In genomic region chr10:88380002-88380401, GRCm38 (mm10) we compare ENCODE assay signal across 8 mouse cellular contexts. TPM values are rescaled to one million over a fixed set of nuclear protein-coding genes. Genes with fewer than 3 reads are reported as not detected.
DNase-seq lines count a peak whose midpoint lies in the region; ATAC-seq and TF ChIP-seq lines count a peak whose summit lies in the region.

No protein-coding gene starts in this region.

- H3K9me3 ChIP-seq in liver, embryonic 16.5 days (replicated peaks; ENCODE audit: control insufficient read depth, low read length): no peaks in the 10 kb centered on the region
- no peaks in the 10 kb centered on the region for H3K9me3 ChIP-seq in neural tube, embryonic 15.5 days (replicated peaks)

- peak; percentile 56; the same call in 1 of the 2 replicates for TF ChIP-seq EP300 in heart, adult 2 months (IDR thresholded peaks at IDR 0.05; ENCODE audit: insufficient read depth, low read depth, low read length)

- no peaks in the 10 kb centered on the region for H3K36me3 ChIP-seq in heart, adult 2 months (ENCODE audit: control insufficient read depth, insufficient read depth, low read length)
- no peaks in the 10 kb centered on the region for H3K36me3 ChIP-seq in liver, embryonic 16.5 days (ENCODE audit: control insufficient read depth, insufficient read depth)
- H3K36me3 ChIP-seq in neural tube, embryonic 15.5 days: no peaks in the 10 kb centered on the region

- ATAC-seq in liver, embryonic 16.5 days (ENCODE audit: low read depth): peak; percentile 74
- ATAC-seq in neural tube, embryonic 15.5 days (ENCODE audit: low FRiP score): peak; percentile 19; the same call in 1 of the 2 replicates

- no peak for TF ChIP-seq CTCF in heart, adult 2 months (IDR thresholded peaks at IDR 0.05)

- H3K4me3 ChIP-seq in heart, adult 2 months: peak overlapping the region; percentile 73
- peak overlapping the region; percentile 79 for H3K4me3 ChIP-seq in liver, embryonic 16.5 days (ENCODE audit: low read depth, low read length)
- H3K4me3 ChIP-seq in neural tube, embryonic 15.5 days (replicated peaks): peak overlapping the region; percentile 85

- TF ChIP-seq POLR2A in heart, adult 2 months (IDR thresholded peaks at IDR 0.05; ENCODE audit: insufficient read depth, low read depth, low read length): 0 out of 2 replicates have a peak, but pooled peaks have one; percentile 25

- peak overlapping the region; percentile 86 for H3K27ac ChIP-seq in heart, adult 2 months
- H3K27ac ChIP-seq in liver, embryonic 16.5 days (ENCODE audit: low read length): no peak overlapping the region; the same call in 1 of the 2 replicates
- H3K27ac ChIP-seq in neural tube, embryonic 15.5 days (replicated peaks): peak overlapping the region; percentile 87

- no peaks in the 10 kb centered on the region for H3K27me3 ChIP-seq in heart, adult 2 months (ENCODE audit: control insufficient read depth, insufficient read depth, low read length)
- H3K27me3 ChIP-seq in liver, embryonic 16.5 days (ENCODE audit: control insufficient read depth, insufficient read depth, low read depth, low read length): no peaks in the 10 kb centered on the region
- no peaks in the 10 kb centered on the region for H3K27me3 ChIP-seq in neural tube, embryonic 15.5 days (replicated peaks)

- intact Hi-C loops in heart, adult 2 months (cut with DNase I): no loop called here

- H3K4me1 ChIP-seq in heart, adult 2 months (ENCODE audit: control insufficient read depth, insufficient read depth, low read length): peaks cover 7% of the 10 kb centered on the region
- peaks cover 21% of the 10 kb centered on the region for H3K4me1 ChIP-seq in liver, embryonic 16.5 days (ENCODE audit: control insufficient read depth, low read depth, low read length)
- peaks cover 28% of the 10 kb centered on the region for H3K4me1 ChIP-seq in neural tube, embryonic 15.5 days

- WGBS in heart, adult 2 months: 3% methylated on average over 11 of the region's 11 CpGs
- under 1% methylated on average over 11 of the region's 11 CpGs for whole genome bisulfite sequencing in liver, embryonic 16.5 days (ENCODE audit: insufficient replicate concordance)
- 1% methylated on average over 11 of the region's 11 CpGs for WGBS in neural tube, embryonic 15.5 days

- peak; percentile 19 for DNase-seq in urinary bladder, postnatal 25 days (ENCODE audit: low spot score)
- no peak for DNase-seq in urinary bladder, postnatal 10 days (ENCODE audit: low spot score)
- DNase-seq in cerebellum, adult 9-11 months: peak; percentile 60
- peak; percentile 69 to 78 for DNase-seq in heart, adult 2 months
- DNase-seq in kidney, adult 18-20 months: peak; percentile 45
- no peak for DNase-seq in gastrocnemius, adult 18-20 months (ENCODE audit: low spot score)

- no peaks in the 10 kb centered on the region for H3K79me2 ChIP-seq in heart, adult 2 months (replicated peaks; ENCODE audit: control insufficient read depth, insufficient read depth, low read length)

- peak overlapping the region; percentile 78 for H3K9ac ChIP-seq in heart, adult 2 months (ENCODE audit: low read depth, low read length)
- peak overlapping the region; percentile 66 for H3K9ac ChIP-seq in liver, embryonic 16.5 days (ENCODE audit: low read depth, low read length)
- peak overlapping the region; percentile 92 for H3K9ac ChIP-seq in neural tube, embryonic 15.5 days (replicated peaks)

- H3K4me2 ChIP-seq in liver, embryonic 16.5 days (ENCODE audit: low read depth, low read length): peak overlapping the region; percentile 97
- peak overlapping the region; percentile 83 for H3K4me2 ChIP-seq in neural tube, embryonic 15.5 days

RNA-seq across cellular contexts. Expression of gene Gnptab, which starts 1.1 kb away (rescaled TPM):
- 10 to 100 TPM; 24.3 to 27.6 TPM for total RNA-seq in heart, adult 2 months (2021)
- 11.7 and 19.3 TPM in 2 replicates for polyA plus RNA-seq in heart, adult 2 months (2012; rRNA removed)
- 2.3 and 2.4 TPM in 2 replicates for polyA plus RNA-seq in liver, embryonic 16.5 days (2015; fragmentation: Nextera tagmentation; extraction: Ambion mirVana)
- polyA plus RNA-seq in neural tube, embryonic 15.5 days (2015; fragmentation: Nextera tagmentation; extraction: Ambion mirVana): 16.5 and 19.6 TPM in 2 replicates
- 10 to 100 TPM; 18.8 to 19.9 TPM for total RNA-seq in gastrocnemius, adult 18-20 months (2021)

RNA-seq across cellular contexts. Expression of gene Dram1, which starts 1.1 kb away (rescaled TPM):
- total RNA-seq in heart, adult 2 months (2021): 1 to 10 TPM; 3.7 to 4.5 TPM
- 6.8 and 7.6 TPM in 2 replicates for polyA plus RNA-seq in heart, adult 2 months (2012; rRNA removed)
- 2.0 and 2.5 TPM in 2 replicates for polyA plus RNA-seq in liver, embryonic 16.5 days (2015; fragmentation: Nextera tagmentation; extraction: Ambion mirVana)
- 0.87 and 1.8 TPM in 2 replicates for polyA plus RNA-seq in neural tube, embryonic 15.5 days (2015; fragmentation: Nextera tagmentation; extraction: Ambion mirVana)
- 1 to 10 TPM; 1.4 to 2.9 TPM for total RNA-seq in gastrocnemius, adult 18-20 months (2021)

Comparison
In these comparisons a context has a peak if more than half of its experiments do, and no peak if none do; other contexts are left out.
1. DNase-seq: peak in urinary bladder, postnatal 25 days (single experiment), cerebellum, adult 9-11 months (single experiment), heart, adult 2 months (2 of 2) and kidney, adult 18-20 months (single experiment); none in urinary bladder, postnatal 10 days (single experiment) and gastrocnemius, adult 18-20 months (single experiment).
2. Peak in every context shown above with its lines, with median percentiles within 50 percentile points of each other: H3K4me3 ChIP-seq and H3K9ac ChIP-seq.